Mouse (Mus musculus): Measurements from ENCODE around the gene Morf4l1. TPM values are rescaled to one million over a fixed set of nuclear protein-coding genes. Genes with fewer than 3 reads are reported as not detected.
"Not testable (repeated sequence)": the region's sequence is repeated elsewhere in the genome, so short reads cannot be mapped to it uniquely, and the experiment has no call there.

Morf4l1 gene
- polyA plus RNA-seq, 1 experiment from 2014 or later, result 362 TPM

DNA sequence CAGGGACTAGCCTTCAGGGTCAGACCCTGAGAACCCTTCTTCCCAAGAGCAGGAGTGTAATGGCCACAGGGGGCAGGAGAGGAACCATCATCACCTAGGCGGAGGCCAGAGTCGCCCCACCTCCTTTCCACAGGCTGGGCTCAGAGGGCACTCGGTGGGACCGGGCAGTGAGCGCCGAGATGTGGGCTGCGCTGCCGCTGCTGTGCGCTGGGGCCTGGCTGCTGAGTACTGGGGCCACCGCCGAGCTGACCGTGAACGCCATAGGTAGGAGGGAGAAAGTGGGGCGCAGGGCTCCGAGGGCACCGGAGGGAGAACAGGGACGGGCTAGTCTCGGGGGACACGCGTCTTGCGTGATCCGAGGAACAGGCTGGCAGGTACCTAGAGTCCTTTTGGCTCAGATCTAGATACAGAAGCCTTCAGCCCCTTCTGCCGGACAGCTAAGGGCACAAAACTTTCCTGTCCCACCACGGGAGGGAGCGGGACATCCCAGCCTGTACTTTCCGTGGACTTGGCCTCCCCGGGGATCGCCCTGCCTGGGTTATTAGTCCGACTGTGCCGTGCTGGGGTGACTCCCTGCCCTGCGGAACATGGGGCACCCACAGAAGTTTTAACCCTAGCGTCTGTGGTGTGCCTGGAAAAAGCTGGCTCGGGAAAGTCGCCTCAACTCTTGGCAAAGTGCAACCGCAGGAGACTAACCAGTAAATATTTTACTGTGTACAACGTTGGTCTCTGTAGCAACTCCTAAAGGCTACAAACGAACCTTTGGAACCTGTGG, 60.0 kb downstream of the Morf4l1 start:
- WGBS, result under 1% methylated on average over 36 of the region's 37 CpGs
- H3K27ac ChIP-seq, result peak overlapping the region; percentile 42; the same call in 1 of the 2 replicates

DNA sequence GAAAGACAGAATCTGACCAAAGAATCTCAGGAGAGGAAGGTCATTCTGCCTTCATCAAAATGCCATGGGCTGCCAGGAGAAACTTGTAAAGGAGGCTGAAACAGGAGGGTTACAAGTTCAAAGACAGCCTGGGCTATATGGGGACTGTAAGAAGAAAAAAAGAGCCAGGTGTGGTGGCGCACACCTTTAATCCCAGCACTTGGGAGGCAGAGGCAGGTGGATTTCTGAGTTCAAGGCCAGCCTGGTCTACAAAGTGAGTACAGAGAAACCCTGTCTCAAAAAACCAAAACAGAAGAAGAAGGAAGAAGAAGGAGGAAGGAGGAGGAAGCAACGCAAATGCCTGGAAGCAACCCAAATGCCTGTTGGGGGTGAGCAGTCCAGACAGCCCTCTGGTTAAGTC, 60.7 kb downstream of the Morf4l1 start, which contains the start of gene Ctsh:
Gene Ctsh (plus strand): TSS at position 301 of the 400 bp plus-strand sequence.
- Histone ChIP-seq H3K9ac (peak within 1 kb of the TSS; percentile 35; the same call in 1 of the 2 replicates), H3K27me3 (replicated peaks) (no peaks in the 10 kb centered on the region), H3K4me1 (no peaks in the 10 kb centered on the region), H3K9me3 (no peaks in the 10 kb centered on the region), H3K4me3 (replicated peaks) (peak within 1 kb of the TSS; percentile 45), H3K27ac (peak within 1 kb of the TSS; percentile 42; the same call in 1 of the 2 replicates), H3K36me3 (no peaks in the 10 kb centered on the region), H3K4me2 (peak within 1 kb of the TSS; percentile 75)
- no peak for ATAC-seq (ENCODE audit: insufficient read depth, low FRiP score, low read depth)
- 66% methylated on average over 2 of the region's 2 CpGs for WGBS

More for the DNA sequence above, 60.0 kb downstream of the Morf4l1 start:
- Histone ChIP-seq H3K27me3 (replicated peaks) (no peaks in the 10 kb centered on the region), H3K4me1 (no peaks in the 10 kb centered on the region), H3K4me2 (peak overlapping the region; percentile 75), H3K4me3 (replicated peaks) (peak overlapping the region; percentile 45), H3K9me3 (no peaks in the 10 kb centered on the region), H3K36me3 (no peaks in the 10 kb centered on the region), H3K9ac (peak overlapping the region; percentile 35; the same call in 1 of the 2 replicates)
- peak; percentile 89 for ATAC-seq (ENCODE audit: insufficient read depth, low FRiP score, low read depth)

DNA sequence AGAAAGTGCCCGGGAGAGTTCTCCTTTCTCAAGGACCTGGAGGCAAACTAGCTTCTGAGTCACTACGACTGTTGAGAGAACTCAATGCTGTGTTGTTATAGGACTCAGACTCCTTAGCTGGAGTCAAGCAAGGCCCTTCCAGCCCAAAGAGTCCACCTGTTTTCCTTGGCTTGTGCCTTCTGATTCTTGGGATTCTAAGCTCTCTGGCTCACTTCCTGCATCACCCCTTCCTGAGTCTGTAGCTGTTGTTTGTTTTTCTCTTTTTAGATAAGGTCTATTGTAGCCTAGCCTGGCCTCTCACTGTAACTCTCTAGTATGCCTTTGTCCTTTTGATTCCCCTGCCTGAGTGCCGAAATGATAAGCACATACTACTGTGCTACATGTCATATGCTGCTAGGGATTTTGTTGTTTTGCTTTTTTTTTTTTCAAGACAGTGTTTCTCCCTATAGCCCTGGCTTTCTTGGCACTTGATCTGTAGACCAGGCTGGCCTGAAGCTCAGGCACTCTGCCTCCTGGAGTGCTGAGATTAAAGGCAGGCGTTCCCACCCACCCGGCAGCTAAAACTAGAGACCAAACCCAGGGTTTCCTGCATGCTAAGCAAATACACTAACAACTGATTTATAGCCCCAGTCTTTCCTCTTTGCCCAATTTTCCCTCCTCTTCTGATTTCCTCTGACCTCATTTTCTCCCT, 66.5 kb downstream of the Morf4l1 start:
- Histone ChIP-seq H3K27ac (no peak overlapping the region), H3K36me3 (no peaks in the 10 kb centered on the region), H3K4me3 (replicated peaks) (no peak overlapping the region), H3K4me2 (no peak overlapping the region), H3K27me3 (replicated peaks) (no peaks in the 10 kb centered on the region), H3K4me1 (no peaks in the 10 kb centered on the region), H3K9ac (no peak overlapping the region), H3K9me3 (no peaks in the 10 kb centered on the region)
- 46% methylated on average over 5 of the region's 5 CpGs for WGBS
- no peak for ATAC-seq (ENCODE audit: insufficient read depth, low FRiP score, low read depth)

DNA sequence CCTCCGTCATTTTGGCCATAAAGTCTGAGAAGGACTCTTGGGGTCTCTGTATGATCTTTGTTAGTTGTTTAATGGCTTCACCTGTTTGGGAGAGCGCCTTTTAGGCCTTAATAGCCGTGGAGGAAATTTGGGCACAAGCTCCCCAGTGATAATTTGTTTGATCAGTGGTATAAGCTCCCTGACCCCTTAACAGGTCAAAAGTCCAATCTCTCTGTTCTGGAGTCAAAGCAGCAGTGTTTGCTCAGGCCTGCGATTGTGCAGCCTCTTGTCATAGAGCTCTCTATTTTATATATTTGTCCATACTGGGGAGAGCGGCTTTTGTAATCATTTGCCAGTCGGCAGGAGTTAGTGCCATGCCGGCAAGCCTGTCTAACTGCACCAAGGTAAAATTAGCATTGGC, 69.4 kb downstream of the Morf4l1 start:
- Histone ChIP-seq H3K4me1 (no peaks in the 10 kb centered on the region), H3K36me3 (no peaks in the 10 kb centered on the region), H3K4me2 (no peak overlapping the region), H3K9ac (no peak overlapping the region), H3K9me3 (no peaks in the 10 kb centered on the region), H3K27ac (no peak overlapping the region), H3K4me3 (replicated peaks) (no peak overlapping the region), H3K27me3 (replicated peaks) (no peaks in the 10 kb centered on the region)
- no peak for ATAC-seq (ENCODE audit: insufficient read depth, low FRiP score, low read depth)
- WGBS, result 76% methylated on average over 7 of the region's 7 CpGs

DNA sequence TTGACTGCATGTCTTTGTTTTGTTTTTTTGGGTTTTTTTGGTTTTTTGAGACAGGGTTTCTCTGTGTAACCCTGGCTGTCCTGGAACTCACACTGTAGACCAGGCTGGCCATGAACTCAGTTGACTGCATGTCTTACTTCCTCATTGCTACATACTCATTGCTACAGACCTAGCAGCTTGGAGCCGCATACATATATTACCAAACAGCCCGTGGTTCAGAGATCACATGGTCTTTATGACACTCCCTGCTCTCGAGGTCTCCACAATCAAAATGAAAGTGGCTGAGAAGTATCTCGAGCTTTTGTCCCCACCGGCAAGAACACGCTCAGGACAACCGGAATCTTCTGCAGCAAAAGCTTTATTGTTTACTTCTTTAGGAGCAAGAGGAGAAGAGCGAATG, 71.7 kb downstream of the Morf4l1 start:
- H3K4me3 ChIP-seq (replicated peaks); H3K27me3 ChIP-seq (replicated peaks); H3K4me1 ChIP-seq; ATAC-seq (ENCODE audit: insufficient read depth, low FRiP score, low read depth); H3K9ac ChIP-seq; H3K4me2 ChIP-seq; H3K27ac ChIP-seq; H3K36me3 ChIP-seq; H3K9me3 ChIP-seq: not testable (repeated sequence)
- WGBS, result 86% methylated on average over 8 of the region's 8 CpGs

Other genes with a start within 250 kb of the Morf4l1 start
- 0.74 and 1.0 TPM in 2 replicates for gene Rasgrf1, start 204.9 kb downstream of the Morf4l1 start, polyA plus RNA-seq (2015; fragmentation: Nextera tagmentation; extraction: Ambion mirVana)
- gene Ctsh, start 60.6 kb downstream of the Morf4l1 start, polyA plus RNA-seq (2015; fragmentation: Nextera tagmentation; extraction: Ambion mirVana), result 63.1 and 72.0 TPM in 2 replicates
- 13.1 and 15.5 TPM in 2 replicates for gene Adamts7, start 48.3 kb upstream of the Morf4l1 start, polyA plus RNA-seq (2015; fragmentation: Nextera tagmentation; extraction: Ambion mirVana)
- 17.1 and 17.8 TPM in 2 replicates for gene Tbc1d2b, start 156.0 kb upstream of the Morf4l1 start, polyA plus RNA-seq (2015; fragmentation: Nextera tagmentation; extraction: Ambion mirVana)